Mouse (Mus musculus): ENCODE measurements at regions not wholly inside any gene's neighbourhood (a gene's known extent, or its start where the extent isn't known, plus 50 kb on each side); places are given as distances from the start of the nearest gene placed in this dataset.

GRCm38 (mm10) chr3:50982649-50983048 lies 241.6 kb upstream of the Noct start:
- TF ChIP-seq CTCF (IDR thresholded peaks at IDR 0.05; ENCODE audit: insufficient read depth, low read depth, low read length), result no peak
- TF ChIP-seq POLR2A (IDR thresholded peaks at IDR 0.05; ENCODE audit: insufficient read depth, low read depth, low read length), result no peak
